Mouse (Mus musculus): ENCODE data around the gene Lsm14a. TPM values are rescaled to one million over a fixed set of nuclear protein-coding genes. Genes with fewer than 3 reads are reported as not detected.
"Not testable (repeated sequence)": the region's sequence is repeated elsewhere in the genome, so short reads cannot be mapped to it uniquely, and the experiment has no call there.

Lsm14a gene
- polyA plus RNA-seq, 1 experiment from 2014 or later = 84.0 TPM

DNA sequence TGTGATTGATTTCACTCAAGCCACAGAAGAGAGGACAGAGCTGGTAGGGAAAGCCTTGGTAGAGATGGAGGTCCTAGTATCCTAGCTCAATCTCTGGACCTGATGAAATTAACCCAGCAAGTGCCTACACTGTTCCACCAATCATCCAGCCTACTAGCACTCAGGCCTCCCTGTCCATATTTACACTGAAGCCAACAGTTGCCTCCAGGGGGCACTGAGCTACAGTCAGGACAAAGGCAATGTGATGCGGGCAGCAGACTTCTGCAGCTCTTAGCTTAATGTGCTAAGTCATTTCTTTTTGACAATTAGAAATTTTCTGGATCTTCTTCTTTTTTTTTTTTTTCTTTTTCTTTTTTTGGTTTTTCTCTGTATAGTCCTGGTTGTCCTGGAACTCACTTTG, 41.1 kb downstream of the Lsm14a start:
- ATAC-seq (ENCODE audit: insufficient read depth, low FRiP score, low read depth) = no peak
- Histone ChIP-seq H3K9ac (no peak overlapping the region), H3K4me1 (no peaks in the 10 kb centered on the region), H3K27ac (no peak overlapping the region), H3K36me3 (peaks cover 56% of the 10 kb centered on the region), H3K4me2 (no peak overlapping the region), H3K9me3 (no peaks in the 10 kb centered on the region), H3K4me3 (replicated peaks) (no peak overlapping the region), H3K27me3 (replicated peaks) (no peaks in the 10 kb centered on the region)
- WGBS = 93% methylated on average over 1 of the region's 1 CpGs

DNA sequence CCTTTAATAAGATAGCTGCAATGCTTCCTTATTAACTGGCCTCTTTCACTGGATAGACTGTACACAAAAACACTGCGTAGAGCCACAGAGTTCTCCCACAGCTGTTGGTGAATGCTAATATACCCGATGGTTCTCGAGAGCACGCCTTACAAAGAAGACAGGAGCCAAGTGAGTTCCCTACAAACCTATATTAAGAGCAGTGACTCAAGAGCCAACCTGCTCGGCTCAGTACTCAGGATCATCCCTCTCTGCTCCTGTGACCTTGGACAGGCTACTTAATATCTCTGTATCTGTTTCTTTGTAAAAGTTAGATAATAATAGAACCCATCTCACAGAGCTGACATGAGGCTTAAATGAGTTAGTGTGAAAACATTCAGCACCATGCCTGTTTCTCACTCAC, 42.9 kb downstream of the Lsm14a start:
- Histone ChIP-seq H3K9me3 (no peaks in the 10 kb centered on the region), H3K4me1 (no peaks in the 10 kb centered on the region), H3K36me3 (peaks cover 59% of the 10 kb centered on the region), H3K9ac (no peak overlapping the region), H3K27ac (no peak overlapping the region), H3K27me3 (replicated peaks) (no peaks in the 10 kb centered on the region), H3K4me3 (replicated peaks) (no peak overlapping the region), H3K4me2 (no peak overlapping the region)
- 94% methylated on average over 5 of the region's 5 CpGs for WGBS
- no peak for ATAC-seq (ENCODE audit: insufficient read depth, low FRiP score, low read depth)

DNA sequence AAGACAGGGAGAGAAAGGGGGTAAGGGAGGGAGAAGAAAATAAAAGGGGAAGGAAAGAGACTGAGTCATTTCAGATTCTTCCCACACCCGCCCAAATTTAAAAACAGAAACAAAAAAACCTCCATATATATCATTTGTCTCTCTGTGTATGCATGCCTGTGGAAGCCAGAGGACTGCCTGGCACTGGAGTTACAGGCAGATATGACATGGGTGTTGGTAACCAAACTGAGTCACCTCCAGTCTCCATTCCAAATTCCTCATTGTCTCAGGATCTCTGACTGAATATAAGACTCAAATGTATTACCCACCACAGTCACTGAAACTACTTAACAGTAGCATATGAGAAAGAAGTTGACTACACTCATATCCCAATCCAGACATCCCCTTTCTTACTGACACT, 45.1 kb downstream of the Lsm14a start:
- H3K9me3 ChIP-seq = no peaks in the 10 kb centered on the region
- WGBS = 72% methylated on average over 1 of the region's 1 CpGs
- no peaks in the 10 kb centered on the region for H3K27me3 ChIP-seq (replicated peaks)
- no peak overlapping the region for H3K4me3 ChIP-seq (replicated peaks)
- H3K4me1 ChIP-seq = no peaks in the 10 kb centered on the region
- no peak overlapping the region for H3K9ac ChIP-seq
- no peak for ATAC-seq (ENCODE audit: insufficient read depth, low FRiP score, low read depth)
- no peak overlapping the region for H3K4me2 ChIP-seq
- no peak overlapping the region for H3K27ac ChIP-seq
- H3K36me3 ChIP-seq = peaks cover 63% of the 10 kb centered on the region

DNA sequence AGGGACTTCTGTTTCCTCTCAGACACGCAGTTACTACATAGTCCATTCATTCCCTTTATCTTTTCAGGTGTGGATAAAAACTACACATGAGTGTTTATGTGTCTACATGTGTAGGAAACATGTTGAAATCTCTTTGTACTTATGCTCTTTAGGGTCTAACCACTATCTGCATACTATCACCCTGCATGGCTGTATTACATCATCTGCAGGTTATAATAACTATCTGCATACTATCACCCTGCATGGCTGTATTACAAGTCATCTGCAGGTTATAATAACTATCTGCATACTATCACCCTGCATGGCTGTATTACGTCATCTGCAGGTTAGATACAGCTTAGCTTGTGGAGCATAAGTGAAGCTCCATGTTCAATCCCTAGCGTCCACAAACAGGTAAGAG, 46.1 kb downstream of the Lsm14a start:
- ATAC-seq (ENCODE audit: insufficient read depth, low FRiP score, low read depth) = no peak
- WGBS = 84% methylated on average over 3 of the region's 3 CpGs
- Histone ChIP-seq H3K27me3 (replicated peaks) (no peaks in the 10 kb centered on the region), H3K9ac (no peak overlapping the region), H3K4me3 (replicated peaks) (no peak overlapping the region), H3K9me3 (no peaks in the 10 kb centered on the region), H3K36me3 (peaks cover 58% of the 10 kb centered on the region), H3K4me1 (no peaks in the 10 kb centered on the region), H3K27ac (no peak overlapping the region), H3K4me2 (no peak overlapping the region)

DNA sequence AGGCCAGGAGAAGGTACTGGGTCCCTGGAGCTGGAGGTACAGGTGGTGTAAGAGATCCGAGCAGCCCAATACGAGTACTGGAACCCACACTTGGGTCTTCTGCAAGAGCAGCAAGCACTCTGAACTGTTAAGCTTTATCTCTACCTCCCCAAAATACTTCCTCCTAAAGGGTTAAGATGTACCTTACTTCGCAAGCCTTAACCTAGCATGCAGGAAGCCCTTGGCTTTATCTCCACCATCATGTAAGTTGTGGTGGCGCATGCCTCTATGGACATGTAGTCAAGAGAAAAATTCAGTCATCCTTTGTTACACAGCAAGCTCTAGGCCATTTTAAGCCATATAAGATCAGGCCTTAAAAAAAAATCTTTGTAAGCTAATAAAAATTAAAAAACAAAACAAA, 46.6 kb downstream of the Lsm14a start:
- H3K9ac ChIP-seq = no peak overlapping the region
- no peak overlapping the region for H3K27ac ChIP-seq
- H3K4me1 ChIP-seq = no peaks in the 10 kb centered on the region
- H3K9me3 ChIP-seq = no peaks in the 10 kb centered on the region
- H3K36me3 ChIP-seq = peaks cover 55% of the 10 kb centered on the region
- no peaks in the 10 kb centered on the region for H3K27me3 ChIP-seq (replicated peaks)
- 87% methylated on average over 4 of the region's 4 CpGs for whole genome bisulfite sequencing
- H3K4me3 ChIP-seq (replicated peaks) = no peak overlapping the region
- ATAC-seq (ENCODE audit: insufficient read depth, low FRiP score, low read depth) = no peak
- H3K4me2 ChIP-seq = no peak overlapping the region

DNA sequence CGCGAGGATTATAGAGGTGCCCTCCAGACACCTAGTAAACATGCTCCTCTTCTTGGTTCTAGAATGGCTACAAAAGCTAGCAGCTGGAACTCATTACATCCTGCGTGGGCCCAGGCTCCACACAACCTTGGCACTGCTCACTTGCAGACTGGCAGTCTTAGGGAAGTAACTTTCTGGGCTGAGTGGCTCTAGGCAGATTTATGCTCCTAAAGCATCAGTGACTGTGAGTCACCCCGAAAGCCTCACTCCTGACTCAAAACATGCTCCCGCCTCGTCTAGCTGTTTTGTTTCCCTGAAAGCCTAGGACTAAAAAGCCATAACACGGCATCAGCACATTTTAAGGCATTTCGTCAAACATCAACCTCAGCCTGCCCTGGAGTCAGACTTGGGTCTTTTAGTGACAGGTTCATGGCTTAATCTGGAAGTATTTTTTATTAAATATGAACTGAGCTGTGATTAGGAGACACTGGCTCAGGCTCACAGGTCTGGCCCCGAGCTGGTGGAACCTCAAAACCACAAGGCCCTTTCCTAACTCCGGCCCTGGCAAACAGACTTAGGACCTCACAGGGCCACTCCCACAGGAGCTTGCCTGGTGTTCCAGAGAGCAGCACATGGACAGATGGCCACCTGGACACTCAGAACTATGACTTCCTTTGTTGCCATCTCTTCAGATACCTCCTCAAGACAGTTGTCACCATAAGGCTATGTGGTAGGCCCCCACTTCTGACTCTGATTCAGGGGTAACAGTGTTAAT, 50.9 kb downstream of the Lsm14a start:
- ATAC-seq (ENCODE audit: insufficient read depth, low FRiP score, low read depth) = no peak
- H3K36me3 ChIP-seq = peaks cover 31% of the 10 kb centered on the region
- no peak overlapping the region for H3K9ac ChIP-seq
- H3K4me1 ChIP-seq = no peaks in the 10 kb centered on the region
- H3K4me2 ChIP-seq = no peak overlapping the region
- H3K9me3 ChIP-seq = no peaks in the 10 kb centered on the region
- H3K4me3 ChIP-seq (replicated peaks) = no peak overlapping the region
- no peak overlapping the region for H3K27ac ChIP-seq
- WGBS = 84% methylated on average over 10 of the region's 10 CpGs
- no peaks in the 10 kb centered on the region for H3K27me3 ChIP-seq (replicated peaks)

DNA sequence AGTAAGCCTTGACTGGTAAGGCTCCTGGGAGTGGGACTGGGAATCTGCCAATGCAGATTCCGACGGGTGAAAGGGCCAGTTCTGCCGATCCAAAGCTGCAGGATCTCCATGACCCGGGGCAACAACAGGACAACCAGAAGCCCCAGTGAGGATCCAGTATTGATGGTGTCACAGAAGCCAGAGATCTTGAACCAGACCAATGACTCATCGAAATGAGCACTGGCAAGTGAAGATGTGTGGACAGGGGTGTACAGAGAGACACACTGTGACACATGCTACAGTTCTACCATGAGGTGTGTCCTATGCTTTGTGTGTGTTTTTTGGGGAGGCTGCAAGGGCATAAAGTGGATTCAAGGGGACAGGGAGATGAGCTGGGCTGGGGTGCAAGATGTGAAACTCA, 52.3 kb downstream of the Lsm14a start:
- Histone ChIP-seq H3K9me3 (no peaks in the 10 kb centered on the region), H3K9ac (no peak overlapping the region), H3K4me1 (no peaks in the 10 kb centered on the region), H3K27ac (no peak overlapping the region), H3K4me3 (replicated peaks) (no peak overlapping the region), H3K4me2 (no peak overlapping the region), H3K27me3 (replicated peaks) (no peaks in the 10 kb centered on the region), H3K36me3 (peaks cover 23% of the 10 kb centered on the region; the same call in 1 of the 2 replicates)
- whole genome bisulfite sequencing = 79% methylated on average over 5 of the region's 5 CpGs
- ATAC-seq (ENCODE audit: insufficient read depth, low FRiP score, low read depth) = no peak

DNA sequence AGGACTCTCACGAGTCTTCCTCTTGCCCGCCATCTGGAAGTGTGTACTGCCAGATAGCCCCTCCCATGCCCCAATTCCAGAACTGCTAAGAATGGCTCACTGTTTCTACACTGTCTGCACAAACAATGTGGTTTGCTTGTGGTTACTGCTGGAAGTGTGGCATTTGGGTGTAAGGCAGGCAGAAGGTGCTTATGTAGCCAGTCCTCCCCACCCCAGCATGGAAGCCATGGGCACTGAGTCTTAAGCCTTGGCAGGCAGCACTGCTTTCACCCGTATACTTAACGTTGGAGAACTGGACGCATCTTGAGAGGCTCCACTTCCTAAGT, 54.0 kb downstream of the Lsm14a start:
- no peak overlapping the region for H3K4me3 ChIP-seq (replicated peaks)
- WGBS = 80% methylated on average over 5 of the region's 5 CpGs
- H3K4me1 ChIP-seq = no peaks in the 10 kb centered on the region
- no peak for ATAC-seq (ENCODE audit: insufficient read depth, low FRiP score, low read depth)
- no peaks in the 10 kb centered on the region for H3K9me3 ChIP-seq
- no peak overlapping the region for H3K9ac ChIP-seq
- no peak overlapping the region for H3K27ac ChIP-seq
- H3K4me2 ChIP-seq = no peak overlapping the region
- H3K36me3 ChIP-seq = peaks cover 21% of the 10 kb centered on the region; the same call in 1 of the 2 replicates
- H3K27me3 ChIP-seq (replicated peaks) = no peaks in the 10 kb centered on the region

DNA sequence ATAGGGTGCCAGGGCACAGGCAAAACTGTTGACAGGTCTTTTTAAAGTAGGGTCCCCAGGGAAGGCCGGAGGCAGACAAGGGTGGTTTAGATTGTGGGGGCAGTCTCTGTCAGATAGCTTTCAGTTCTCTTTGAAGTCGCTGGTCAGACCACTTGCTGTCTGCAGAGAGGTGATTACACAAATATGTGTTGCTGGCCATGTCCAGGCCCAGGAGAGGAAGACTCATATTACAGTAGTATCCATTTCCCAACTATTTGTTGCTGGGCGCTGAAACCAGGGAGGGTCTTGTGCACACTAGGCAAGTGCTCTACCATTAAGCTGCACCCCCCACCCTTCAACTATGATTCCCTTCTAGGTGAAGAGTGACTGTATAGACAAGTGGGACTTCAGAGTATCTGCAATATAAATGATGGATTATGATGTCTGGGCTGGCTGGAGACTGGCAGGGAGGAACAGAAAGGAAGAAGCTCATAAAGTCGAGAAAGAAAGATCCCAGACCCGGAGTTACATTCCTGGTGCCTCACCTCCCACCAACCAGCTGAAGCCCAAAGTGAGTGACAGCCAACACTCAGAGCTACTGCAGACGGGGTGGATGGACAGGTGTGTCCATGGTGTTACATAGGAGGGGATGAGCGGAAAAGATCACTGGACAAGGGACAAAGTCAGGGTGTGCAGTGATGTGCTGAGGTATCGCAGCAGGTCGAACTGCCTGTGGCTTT, 54.5 kb downstream of the Lsm14a start:
- peaks cover 16% of the 10 kb centered on the region; the same call in 1 of the 2 replicates for H3K36me3 ChIP-seq
- H3K27me3 ChIP-seq (replicated peaks) = no peaks in the 10 kb centered on the region
- no peak overlapping the region for H3K4me3 ChIP-seq (replicated peaks)
- 70% methylated on average over 9 of the region's 9 CpGs for WGBS
- H3K9me3 ChIP-seq = no peaks in the 10 kb centered on the region
- no peaks in the 10 kb centered on the region for H3K4me1 ChIP-seq
- H3K4me2 ChIP-seq = no peak overlapping the region
- ATAC-seq (ENCODE audit: insufficient read depth, low FRiP score, low read depth) = no peak
- H3K9ac ChIP-seq = no peak overlapping the region
- H3K27ac ChIP-seq = no peak overlapping the region

DNA sequence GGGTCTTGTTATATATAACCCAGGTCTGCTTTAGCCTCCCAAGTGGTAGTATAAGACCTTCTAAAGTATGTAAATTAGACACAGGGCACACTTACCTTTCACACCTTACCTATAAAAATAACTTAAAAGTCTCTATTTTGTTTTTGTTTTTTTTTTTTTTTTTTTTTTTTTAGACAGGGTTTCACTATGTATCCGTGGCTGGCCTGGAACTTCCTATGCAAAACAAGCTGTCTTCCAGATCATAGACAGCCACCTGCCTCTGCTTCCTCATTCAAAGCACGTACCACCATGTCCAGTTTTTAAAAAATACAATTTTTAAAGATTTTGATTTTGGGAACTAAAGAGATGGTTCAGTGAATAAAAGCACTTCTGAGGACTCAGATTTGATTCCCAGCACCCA, 55.8 kb downstream of the Lsm14a start:
- Histone ChIP-seq H3K4me2 (no peak overlapping the region), H3K9me3 (no peaks in the 10 kb centered on the region), H3K36me3 (peaks cover 12% of the 10 kb centered on the region; the same call in 1 of the 2 replicates), H3K9ac (no peak overlapping the region), H3K27me3 (replicated peaks) (no peaks in the 10 kb centered on the region), H3K27ac (no peak overlapping the region), H3K4me3 (replicated peaks) (no peak overlapping the region), H3K4me1 (no peaks in the 10 kb centered on the region)
- no peak for ATAC-seq (ENCODE audit: insufficient read depth, low FRiP score, low read depth)
- WGBS = 88% methylated on average over 2 of the region's 2 CpGs

DNA sequence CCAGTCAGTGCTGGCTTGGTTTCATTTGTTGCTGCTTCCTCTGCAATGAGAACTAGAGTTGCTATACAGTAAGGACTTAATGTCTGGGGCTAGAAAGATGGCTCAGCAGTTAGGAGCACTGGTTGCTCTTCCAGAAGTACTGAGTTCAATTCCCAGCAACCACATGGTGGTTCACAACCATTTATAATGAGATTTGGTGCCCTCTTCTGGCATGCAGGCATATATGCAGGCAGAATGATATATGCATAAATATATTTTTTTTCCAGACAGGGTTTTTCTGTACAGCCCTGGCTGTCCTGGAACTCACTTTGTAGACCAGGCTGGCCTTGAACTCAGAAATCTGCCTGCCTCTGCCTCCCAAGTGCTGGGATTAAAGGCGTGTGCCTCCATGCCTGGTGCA, 56.6 kb downstream of the Lsm14a start:
- H3K4me3 ChIP-seq (replicated peaks); H3K9me3 ChIP-seq; H3K27me3 ChIP-seq (replicated peaks); H3K4me1 ChIP-seq; ATAC-seq (ENCODE audit: insufficient read depth, low FRiP score, low read depth); H3K9ac ChIP-seq; H3K4me2 ChIP-seq; H3K27ac ChIP-seq: not testable (repeated sequence)
- WGBS = 81% methylated on average over 1 of the region's 1 CpGs
- H3K36me3 ChIP-seq = peaks cover 12% of the 10 kb centered on the region; the same call in 1 of the 2 replicates

DNA sequence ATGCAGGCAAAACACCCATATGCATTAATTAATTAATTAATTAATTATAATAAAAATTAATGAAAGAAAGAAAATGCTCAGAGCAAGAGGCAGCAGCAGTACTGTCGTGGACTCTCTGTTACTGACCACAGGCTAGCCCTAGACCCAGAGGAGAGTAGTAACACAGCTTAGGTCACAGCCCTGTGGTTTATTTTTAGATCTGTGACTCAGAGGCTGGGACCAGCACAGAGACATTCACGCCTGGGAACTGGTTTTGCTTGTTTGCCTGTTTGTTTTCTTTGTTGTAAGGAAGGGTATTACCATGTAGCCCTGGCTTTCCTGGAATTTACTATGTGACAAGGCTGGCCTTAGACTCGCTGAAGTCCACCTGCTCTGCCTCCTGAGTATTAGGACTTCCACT, 65.6 kb downstream of the Lsm14a start:
- peak; percentile 81 for ATAC-seq (ENCODE audit: insufficient read depth, low FRiP score, low read depth)
- Histone ChIP-seq H3K9ac (no peak overlapping the region), H3K4me3 (replicated peaks) (no peak overlapping the region), H3K4me2 (no peak overlapping the region), H3K27ac (no peak overlapping the region), H3K27me3 (replicated peaks) (no peaks in the 10 kb centered on the region), H3K9me3 (no peaks in the 10 kb centered on the region), H3K4me1 (no peaks in the 10 kb centered on the region), H3K36me3 (no peaks in the 10 kb centered on the region)
- 36% methylated on average over 3 of the region's 3 CpGs for WGBS

Measured in stomach, embryonic 15.5 days (tissue).